Mouse (Mus musculus): ENCODE measurements around the gene Rps8.

Gene Rps8

DNA sequence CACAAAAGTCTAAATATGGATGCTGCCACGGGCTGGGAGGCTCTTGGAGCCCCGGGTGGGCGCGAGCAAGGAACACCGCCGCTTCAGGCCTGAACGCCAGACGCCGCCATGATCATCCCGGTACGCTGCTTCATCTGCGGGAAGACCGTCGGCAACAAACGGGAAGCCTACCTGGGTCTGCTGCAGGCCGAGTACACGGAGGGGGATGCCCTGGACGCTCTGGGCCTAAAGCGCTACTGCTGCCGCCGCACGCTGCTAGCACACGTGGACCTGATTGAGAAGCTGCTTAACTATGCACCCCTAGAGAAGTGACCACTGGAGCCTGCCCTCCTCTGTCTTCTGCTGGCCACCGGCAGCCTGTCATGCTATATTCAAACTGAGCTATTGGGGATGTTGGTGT lies 7.2 kb downstream of the Rps8 start:
- no peak for DNase-seq (ENCODE audit: low read depth, low spot score)

DNA sequence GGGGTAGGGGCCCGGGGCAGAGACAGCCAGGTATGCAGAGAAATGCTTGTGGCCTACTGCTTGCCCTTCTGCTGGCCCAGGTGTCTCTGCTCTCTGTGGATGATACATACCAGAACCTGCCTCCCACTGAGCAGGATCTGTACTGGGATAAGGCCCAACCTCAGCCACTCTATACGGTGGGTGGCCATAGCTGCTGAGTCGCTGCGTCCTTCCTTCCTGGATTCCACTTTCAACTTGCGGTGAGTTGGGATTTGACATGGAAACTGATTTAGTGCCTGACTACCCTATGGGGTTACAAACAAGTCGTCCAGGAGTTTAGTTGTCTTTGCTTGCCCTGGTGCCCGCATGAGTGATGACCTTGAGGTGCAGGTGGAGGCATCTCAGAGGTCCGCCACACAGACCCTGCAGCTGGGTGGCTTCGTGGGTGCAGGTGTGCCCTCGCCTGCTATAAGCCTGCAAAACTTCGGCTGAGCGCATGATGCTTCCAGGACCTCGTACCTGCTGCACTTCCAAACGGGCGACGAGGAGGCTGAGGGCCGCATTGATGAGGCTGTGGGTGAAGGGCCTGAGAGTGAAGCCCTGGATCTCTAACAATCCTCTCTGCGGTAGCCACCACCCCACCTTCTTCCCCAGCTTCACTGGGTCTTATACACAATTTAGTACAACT lies 7.9 kb downstream of the Rps8 start:
- no peak for DNase-seq (ENCODE audit: low read depth, low spot score)

DNA sequence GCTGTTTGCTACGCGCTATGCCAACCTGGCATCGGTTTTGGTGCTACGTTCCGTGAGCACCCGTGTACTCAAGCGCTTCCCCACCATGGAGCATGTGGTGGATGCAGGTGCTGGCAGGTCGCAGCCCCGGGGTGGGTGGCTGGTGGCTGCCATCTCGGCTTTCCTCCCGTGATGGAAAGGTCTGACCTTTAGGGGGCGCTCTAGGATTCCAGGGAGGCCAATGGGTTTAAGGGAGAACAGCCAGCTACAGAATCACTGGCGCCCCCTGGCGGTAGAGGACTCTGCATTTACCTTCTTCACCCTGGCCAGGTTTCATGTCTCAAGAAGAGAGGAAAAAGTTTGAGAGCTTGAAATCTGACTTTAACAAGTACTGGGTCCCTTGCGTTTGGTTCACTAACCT lies 9.9 kb downstream of the Rps8 start:
- DNase-seq (ENCODE audit: low read depth, low spot score) = peak; percentile 50

DNA sequence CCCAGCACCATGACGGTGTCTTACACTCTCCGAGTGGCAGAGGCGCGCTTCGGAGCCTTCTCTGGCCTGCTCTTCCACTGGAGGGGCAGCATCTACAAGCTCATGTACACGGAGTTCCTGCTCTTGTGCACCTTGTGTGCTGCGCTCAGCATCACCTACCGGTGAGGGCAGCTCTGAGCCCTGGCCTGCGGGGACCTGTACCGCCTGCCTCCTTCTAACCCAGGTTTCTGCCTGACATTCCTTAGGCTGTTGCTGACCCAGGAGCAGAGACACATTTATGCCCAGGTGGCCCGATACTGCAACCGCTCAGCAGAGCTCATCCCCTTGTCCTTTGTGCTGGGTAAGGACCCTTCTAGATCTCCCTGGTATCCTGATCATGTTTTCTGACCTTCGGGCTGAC lies 10.8 kb downstream of the Rps8 start:
- DNase-seq (ENCODE audit: low read depth, low spot score) = no peak

DNA sequence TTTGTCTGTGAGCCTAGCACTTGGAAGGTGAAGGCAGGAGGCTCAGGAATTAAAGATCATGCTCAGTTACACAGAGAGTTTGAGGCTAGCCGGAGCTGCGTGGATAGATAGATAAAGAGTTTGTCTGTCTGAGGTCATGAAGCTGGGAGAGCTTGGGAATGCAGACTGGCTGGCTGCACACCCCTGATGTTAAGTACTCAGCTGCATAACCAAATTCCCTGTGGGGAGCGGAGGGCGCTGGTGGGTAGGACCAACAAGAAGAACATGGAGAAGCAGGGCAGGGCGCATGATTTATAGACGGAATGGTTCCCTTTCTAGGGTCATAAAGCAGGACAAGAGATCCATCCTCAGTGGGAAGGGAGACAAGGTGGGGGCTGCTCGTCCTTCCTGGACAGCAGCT lies 13.0 kb downstream of the Rps8 start:
- DNase-seq (ENCODE audit: low read depth, low spot score) = no peak

DNA sequence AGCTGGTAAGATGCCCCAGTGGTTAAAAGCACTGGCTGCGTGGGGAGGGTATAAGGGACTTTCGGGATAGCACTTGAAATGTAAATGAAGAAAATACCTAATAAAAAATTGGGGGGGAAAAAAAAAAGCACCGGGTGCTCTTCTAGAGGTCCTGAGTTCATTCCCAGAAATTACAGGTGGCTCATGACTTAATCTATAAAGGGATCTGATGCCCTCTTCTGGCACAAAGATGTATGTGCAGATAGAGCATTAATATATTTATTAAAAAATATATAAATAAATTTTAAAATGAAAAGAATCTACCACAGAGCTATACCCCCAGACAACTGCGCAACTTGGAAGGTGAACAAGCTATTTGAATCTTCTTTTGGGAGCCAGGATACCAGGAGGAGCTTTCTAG lies 15.4 kb downstream of the Rps8 start:
- DNase-seq (ENCODE audit: low read depth, low spot score) = no peak

DNA sequence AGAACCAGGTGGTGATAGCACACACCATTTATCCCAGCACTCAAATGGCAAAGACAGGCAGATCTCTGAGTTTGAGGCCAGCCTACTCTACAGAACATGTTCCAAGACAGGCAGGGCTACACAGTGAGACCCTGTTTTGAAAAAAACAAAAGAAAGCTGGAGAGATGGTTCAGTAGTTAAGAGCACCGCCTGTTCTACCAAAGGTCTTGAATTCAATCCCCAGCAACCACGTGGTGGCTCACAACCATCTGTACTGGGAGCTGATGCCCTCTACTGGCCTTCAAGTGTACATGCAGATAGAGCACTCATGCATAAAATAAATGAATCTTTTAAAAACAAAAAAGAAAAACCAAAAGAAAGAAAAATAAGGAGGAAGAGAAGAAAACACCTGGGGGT lies 16.8 kb downstream of the Rps8 start:
- DNase-seq (ENCODE audit: low read depth, low spot score) = no peak

DNA sequence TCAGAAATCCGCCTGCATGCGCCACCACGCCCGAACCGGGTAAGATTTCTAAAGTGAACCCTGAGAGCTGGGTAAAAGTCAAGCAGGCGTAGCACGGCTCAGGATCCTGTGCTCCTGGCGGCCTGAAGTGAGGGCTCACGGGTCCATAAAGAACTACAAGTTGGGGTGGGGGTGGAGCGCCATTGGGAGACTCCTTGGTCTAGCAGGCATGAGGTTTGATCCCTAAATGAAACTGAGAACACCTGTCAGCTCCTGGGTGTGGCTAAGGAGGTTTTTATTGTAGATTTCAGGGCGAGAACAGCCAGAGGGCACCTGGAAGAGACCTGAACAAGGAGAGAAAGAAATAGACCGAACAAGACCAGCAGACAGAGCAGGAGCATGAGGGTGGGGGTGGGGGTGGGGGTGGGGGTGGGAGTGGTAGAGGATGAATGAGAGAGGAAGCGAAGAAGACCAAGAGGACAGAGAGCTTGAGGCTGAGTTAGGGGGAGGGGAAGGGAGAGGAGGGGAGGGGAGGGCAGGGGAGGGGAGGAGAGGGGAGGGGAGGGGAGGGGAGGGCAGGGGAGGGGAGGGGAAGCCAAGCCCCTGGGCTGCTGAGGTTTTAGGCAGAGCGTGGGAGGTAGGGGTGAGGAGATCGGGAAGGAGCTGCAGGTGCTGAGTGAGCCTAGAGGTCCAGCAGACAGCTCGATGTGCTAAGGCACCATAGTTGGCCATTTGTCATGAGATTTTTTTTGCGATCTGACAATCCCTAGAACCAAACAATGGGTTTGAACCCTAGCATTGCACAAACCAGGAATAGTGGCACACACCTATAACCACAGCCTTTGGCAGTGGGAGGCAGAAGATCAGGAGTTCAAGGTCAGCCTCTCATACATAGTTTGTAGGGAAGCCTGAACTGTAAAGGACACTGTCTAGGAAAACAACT lies 17.5 kb downstream of the Rps8 start:
- DNase-seq (ENCODE audit: low read depth, low spot score) = no peak

DNA sequence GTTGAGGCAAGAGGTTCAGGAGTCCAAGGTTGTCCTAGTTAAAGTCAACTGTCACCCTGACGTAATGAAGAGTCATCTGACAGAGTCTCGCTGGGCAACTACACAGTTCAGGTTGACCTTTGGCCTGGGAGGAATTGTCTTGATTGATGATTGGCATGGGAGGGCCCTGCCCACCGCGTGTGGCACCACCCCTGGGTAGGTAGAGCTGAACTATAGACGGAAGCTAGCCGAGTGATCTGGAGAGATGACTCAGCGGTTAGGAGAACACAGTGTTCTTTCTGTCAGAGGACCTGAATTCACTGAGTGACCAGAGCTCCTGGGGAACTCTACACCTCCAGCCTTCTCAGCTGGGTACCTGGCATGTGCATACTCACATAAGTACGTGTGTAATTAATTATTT lies 20.0 kb downstream of the Rps8 start:
- DNase-seq (ENCODE audit: low read depth, low spot score) = no peak

DNA sequence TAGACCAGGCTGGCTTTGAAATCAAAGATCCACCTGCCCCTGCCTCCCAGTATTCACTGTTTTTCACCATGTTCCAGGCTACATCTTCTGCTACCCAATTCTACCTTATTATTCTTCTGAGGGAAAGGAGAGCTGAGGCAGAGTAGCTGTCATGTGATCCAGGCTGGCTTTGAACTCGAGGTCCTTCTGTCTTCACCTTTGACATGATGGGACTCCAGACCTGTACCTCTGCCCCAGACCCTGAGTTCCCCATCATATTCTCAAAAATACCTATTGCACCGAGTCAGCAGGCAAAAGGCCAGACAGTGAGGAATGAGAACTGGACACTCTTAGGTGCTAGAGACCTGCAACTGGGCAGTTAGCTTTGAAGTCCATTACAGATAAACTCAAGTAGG lies 21.4 kb downstream of the Rps8 start:
- DNase-seq (ENCODE audit: low read depth, low spot score) = no peak

DNA sequence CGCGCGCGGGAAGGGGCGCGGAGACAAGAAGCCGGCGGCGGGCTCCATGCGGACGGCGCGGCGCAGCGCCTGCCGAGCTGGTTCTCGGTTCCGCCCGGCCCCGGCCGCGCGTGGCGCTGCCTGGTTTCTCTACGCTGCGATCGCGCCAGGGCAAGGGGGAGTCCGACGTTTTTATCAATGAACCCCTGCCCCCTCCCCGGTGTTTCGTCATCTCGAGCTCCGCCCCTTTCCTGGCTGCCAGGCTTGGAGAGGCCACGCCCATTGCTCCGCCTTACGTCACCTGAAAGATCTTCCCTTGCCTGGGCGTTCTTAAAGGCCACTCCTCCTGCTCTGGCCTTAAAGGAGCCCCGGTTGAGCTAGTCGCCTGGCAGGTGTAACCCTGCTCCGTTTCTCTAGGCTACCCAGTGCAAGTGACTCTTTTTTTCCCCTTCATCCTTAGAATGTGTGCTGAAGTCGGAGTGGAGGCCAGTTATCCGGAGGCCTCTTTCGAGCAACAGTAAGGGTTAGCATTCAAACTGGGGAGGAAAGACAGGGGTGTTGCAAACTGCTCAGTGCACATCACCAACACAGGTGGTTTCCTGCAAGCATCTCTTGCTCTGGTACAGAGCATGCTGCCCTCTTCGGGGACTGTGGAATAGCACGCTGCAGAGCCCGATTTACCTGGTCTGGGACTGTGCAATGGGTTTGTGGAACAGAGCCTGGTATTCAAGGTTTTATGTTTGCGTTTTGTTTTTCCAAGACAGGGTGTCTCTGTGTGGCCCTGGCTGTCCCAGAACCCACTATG lies 22.0 kb downstream of the Rps8 start, which contains the start of gene Plk3:
Gene Plk3 (minus strand): TSS at position 147 of the 784 bp plus-strand sequence.
- DNase-seq (ENCODE audit: low read depth, low spot score) = peak; percentile 90

DNA sequence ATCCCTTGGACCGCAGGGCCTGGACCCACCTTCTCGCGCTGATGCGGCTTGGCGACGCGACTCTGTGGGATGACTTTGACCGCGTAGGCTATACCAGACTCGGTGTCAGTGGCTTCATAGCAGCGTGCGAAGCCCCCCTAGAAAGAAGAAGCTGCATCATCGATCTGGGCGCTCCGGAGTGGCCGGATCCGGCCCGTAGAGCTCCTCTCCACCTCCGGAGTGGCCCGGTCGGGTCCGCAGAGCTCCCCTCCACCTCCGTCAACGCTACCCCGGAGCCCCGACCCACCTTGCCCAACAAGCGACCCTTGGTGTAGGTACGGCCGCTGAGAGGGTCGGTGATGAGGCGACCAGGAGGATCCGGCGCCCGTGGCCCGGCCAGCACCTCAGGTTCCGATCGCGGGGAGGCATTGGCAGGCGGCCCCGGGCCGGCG lies 22.7 kb downstream of the Rps8 start:
- no peak for DNase-seq (ENCODE audit: low read depth, low spot score)

DNA sequence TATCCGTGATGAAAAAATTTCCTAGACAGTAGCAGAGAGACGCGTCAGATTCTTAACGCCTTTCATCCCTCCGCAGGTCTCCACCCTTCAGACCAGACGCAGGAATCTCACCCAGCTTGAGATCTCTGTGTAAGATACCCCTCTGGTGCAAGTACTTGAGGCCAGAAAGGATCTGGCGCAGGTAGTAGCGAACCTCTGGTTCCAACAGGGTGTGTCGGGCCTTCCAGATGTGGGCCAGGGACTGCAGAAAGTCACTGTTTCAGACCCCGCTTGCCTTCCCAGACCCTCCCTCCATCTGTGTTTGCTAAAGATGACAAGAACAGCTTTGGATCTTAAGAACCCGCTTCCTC lies 23.3 kb downstream of the Rps8 start:
- no peak for DNase-seq (ENCODE audit: low read depth, low spot score)

DNA sequence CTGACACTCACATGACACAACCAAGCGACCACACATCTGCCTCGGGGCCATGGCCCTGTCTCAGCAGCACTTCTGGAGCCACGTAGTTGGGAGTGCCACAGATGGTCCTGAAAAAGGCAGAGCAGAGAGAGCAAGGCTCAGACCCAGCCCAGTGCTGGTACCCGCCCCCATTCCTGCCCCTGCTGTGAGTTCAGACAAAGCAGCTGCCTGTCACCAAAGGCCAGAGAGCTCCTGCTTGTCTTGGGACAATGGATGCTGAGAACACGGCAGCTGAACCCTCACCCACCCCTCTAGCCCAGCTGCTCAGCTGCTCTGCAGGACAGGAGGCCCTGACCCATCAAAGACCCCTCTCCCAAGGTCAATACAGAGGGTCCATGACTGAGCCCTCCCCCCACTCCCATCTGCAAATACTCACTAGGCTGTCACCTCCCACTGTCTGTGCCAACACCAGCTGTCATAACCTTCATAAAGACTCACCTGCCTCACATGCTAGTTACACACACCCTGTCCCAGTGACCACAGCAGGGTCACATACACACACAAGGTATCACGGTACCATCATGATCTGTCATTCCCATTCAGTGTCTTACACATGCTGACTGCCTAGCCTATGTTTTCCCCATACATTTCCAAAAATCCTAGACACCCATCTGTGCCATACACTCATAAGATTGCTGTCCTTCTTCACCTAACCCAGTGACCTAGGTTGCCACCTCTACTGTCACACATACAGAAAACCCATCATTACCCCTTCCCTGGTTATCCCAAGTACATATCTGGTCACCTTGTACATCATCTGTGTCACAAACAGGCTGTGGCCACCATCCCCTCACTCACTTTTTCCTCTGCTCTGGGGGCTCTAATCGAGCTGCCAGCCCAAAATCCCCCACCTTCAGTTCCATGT lies 23.9 kb downstream of the Rps8 start:
- DNase-seq (ENCODE audit: low read depth, low spot score) = no peak

DNA sequence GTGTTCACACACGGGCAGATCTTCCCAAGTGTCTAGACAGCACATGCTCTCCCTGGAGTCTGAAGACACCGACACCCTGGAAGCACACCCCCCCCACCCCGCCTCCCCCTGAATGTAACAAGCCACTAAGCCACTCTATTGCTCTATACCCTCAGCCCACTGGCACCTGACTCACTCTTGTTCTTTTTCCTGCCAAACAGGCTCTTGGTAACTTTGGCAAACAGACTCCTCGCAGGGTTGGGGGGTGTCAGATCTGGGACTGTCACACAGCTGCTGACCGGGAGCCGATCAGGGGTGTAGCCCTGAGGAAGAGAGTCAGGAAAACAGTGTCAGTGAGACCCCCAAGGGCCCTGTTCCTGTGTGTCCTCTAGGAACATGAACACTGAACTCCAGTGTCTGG lies 24.8 kb downstream of the Rps8 start:
- DNase-seq (ENCODE audit: low read depth, low spot score) = no peak

DNA sequence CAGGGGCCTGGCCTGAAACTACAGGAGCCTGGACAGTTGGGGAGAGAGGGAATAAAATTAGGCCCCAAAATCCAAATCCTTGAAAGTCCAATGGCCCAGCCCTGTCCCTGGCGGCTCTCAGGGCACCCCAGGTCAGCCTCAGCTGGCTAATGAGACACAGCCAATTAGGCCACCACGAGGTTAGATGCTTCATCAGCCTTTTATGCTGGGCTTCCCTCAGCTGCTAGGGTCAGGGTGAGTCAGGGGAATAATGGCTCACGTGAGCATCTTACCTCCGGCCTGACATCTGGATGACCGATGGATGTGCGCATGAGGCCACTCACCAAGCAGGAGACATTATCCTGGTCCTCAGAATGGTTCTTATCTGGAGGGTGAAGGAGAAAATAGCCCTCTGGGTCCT lies 25.3 kb downstream of the Rps8 start:
- no peak for DNase-seq (ENCODE audit: low read depth, low spot score)

DNA sequence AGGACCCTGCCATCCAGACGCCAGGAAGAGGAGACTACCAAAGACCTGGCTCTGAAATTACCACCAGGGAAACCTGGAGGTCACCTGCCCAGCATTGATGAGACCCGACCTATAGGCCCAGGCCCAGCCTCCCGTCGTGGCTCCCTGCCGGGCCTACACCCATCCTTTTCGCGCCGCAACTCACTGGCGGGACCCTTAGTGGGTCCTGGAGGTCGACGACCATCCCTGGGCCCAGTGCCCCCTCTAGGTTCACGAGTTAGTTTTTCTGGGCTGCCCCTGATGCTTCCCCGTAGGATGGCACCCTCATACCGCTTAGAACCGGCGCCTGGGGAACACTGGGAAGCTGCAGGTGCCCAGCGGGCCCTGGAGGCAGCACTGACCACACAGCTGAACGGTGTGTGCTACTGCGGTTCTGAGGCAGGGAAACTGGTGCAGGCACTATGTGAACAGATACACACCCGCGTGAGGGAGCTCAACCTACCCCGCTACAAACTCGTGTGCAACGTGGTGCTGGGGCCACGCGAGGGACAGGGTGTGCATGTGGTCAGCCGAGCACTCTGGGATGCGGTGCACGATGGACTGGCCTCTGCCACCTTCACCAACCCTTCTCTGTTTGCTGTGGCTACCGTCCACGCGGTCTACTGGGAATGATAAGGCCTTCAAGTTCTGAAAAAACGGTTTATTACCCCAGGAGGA lies 27.9 kb downstream of the Rps8 start:
- DNase-seq (ENCODE audit: low read depth, low spot score) = no peak

DNA sequence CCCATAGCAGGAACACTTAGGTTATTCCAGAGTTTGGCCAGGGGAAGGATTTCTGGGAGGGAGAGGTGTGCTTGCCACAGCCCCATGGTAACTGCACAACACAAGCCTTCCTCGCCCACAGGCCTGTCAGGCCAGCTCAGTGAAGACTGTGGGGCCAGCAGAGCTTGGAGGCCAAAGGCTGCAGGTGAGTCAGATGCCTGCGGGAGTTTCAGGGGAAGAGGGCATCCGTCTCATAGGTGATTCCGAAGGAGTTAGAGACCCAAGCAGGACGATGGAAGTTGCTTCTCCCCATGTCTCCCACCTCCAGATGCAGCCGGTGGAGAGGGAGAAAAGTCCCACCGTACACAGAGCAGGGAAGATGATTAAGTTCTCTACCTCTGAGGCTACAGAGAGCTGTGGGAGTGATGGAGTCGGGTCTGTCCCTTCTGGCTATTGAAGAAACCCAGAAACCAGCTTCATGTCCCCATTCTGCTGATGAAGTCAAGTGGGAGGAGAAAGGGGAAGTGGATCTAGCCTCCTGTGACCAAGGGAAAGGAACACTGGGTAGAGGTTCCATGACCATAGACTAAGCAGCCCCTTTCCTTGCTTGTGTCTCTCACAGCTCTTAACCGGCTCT lies 29.3 kb downstream of the Rps8 start, which contains the start of gene Tctex1d4:
Gene Tctex1d4 (plus strand): TSS at position 120 of the 616 bp plus-strand sequence.
- DNase-seq (ENCODE audit: low read depth, low spot score) = no peak

DNA sequence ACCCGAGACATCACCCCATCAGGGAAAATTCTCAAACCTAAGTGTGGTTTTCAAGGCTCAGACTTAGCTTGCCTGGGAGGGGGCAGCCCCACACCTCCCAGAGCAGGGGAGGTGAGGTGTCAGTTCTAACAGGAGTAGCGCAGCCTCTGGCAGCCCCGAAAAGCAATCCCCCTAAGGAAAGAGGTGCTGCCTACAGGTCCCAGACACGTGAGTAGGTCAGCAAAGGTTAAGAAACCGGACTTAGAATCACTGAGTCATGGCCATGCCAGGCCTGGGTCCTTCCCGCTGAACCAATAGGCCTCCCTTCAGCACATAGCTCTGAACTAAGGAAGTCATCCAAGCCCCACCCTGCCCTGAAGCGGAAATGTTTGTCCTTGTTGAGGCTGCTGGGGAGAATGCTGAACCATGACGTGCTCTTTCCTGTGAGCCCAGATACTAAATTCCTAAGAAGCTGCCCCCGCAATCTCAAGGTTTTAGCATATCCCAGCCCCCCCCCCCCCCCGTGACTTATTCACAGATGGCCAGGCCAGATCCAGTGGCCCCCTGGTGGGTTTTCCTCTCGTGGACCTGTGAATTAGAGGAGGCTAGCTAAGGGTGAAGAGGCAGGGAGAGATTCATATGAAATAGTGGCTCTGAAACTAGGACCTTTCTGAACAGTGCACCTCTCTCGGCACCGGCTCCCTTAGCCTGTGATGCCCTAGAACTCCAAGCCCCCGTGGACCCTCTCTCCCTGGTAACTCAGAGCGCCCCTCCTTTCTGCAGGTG lies 30.0 kb downstream of the Rps8 start:
- DNase-seq (ENCODE audit: low read depth, low spot score) = no peak
